Mouse (Mus musculus): ENCODE data around the gene Ttll5. TPM values are rescaled to one million over a fixed set of nuclear protein-coding genes. Genes with fewer than 3 reads are reported as not detected.

The Ttll5 gene
- total RNA-seq (2023), result 22.3 TPM

DNA sequence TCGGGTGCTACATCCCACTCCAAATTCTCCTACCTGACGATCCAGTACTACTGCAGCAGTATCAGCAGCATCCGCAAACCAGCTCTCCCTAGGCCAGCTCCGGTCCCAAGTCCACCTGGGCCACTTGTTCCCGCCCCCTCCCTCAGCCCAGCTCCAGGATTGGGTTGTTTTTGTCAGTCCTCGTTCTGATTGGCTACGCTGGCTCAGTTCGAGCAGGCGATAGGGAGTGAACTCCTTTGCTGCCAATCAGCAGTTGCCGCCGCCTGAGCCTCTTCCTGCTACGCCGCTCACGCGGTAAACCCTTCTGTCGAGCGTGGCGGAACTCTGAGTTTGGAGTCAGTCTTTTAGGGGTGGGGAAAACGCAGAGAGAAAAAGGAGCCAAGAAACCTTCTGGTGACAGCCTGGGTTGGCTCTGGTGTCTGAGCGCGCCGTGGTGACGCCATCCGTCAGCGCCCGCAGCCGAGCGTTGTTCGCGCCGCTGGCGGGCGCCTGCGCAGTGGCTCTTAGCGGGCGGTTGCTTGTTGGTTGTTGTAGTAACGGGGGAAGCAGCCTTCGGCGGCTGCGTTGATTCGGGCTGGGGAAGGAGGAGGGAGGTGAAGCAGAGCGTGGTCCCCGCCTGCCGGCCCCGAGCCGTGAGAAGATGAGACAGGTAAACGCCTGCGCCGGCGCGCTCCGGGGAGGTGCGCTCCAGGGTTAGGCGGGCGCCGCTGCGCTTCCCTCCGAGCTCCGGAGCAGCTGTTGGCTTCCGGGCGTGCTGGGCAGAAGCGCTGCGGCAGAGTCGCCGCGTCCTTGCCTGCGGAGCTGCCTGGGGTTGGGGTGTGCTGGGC lies at the start of gene Ttll5, which contains the start of gene Erg28:
TSS of gene Ttll5 (plus strand) at position 222 of the 827 bp plus-strand sequence.
TSS of gene Erg28 (minus strand) at position 113 of the 827 bp plus-strand sequence.

DNA sequence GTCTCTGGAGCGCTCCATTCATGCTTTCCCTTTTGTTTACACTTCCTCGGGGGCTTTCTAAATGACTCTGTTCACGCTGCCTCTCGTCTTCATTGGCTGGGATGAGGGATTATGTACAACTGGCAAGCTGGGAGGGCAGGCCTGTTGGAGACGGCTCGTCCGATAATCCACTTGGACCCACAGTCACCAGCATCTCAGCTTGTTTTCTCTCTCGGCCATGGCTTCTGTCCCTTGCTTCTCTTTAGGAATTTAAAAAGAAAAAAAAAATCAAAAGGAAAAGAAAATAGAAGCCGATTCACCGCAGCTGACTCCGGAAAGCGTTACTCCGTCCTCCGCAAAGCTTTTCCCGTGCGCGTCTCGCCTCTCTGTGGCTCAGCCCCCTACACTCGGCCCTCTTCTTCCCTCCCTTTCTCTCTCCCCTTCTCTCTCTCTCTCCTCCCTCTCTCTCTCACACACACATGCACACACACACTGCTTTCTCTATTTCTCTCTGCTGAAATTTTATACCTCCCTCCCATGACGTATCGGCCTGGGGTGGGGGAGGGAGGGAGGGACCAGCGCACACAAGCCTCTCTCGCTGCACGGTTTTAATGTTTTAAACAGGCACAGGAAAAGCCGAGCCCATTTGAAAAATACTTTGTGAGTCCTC lies 254.2 kb downstream of the Ttll5 start, which contains the start of gene Tgfb3:
TSS of gene Tgfb3 (minus strand) at position 489 of the 649 bp plus-strand sequence.

DNA sequence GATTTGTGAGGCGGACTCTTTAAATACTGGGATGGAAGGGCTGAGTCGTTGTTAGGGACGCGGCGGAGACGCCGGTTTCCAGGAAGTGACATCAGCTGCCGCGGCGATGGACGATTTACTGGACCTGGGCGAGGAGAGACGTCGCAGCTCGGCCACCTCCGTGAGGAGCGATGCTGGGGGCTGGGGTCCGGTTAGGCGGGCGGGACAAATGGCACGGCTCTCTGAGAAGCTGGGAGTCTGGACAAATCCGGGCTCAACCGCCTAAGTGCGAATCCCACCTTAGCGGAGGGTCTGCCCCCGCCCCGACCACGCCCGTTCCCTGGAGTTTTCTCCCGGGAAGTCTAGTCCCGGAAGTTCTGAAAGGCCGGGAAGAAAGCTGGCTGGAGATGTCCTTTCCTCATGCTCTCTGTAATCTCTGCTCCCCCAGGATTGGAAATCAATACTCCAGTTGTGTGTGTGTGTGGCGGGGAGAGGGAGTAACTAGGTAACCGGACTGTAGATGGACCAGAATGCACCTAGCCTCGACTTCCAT lies 258.1 kb downstream of the Ttll5 start, which contains the start of gene Ift43:
TSS of gene Ift43 (plus strand) at position 61 of the 532 bp plus-strand sequence.

Other genes with a start within 250 kb of the Ttll5 start
- gene Jdp2, start 225.6 kb upstream of the Ttll5 start, total RNA-seq (2023), result 2.2 TPM
- 37.7 TPM for gene Batf, start 138.0 kb upstream of the Ttll5 start, total RNA-seq (2023)
- not detected for gene Flvcr2, start 78.1 kb upstream of the Ttll5 start, total RNA-seq (2023)
- 27.5 TPM for gene Erg28, start 109 bp upstream of the Ttll5 start, total RNA-seq (2023)

All from CD4-positive naive resting alpha-beta T cell, adult 76 days (primary cell).